Mouse (Mus musculus) embryo, embryonic 10.5 days (tissue): Measurements from ENCODE around the gene Olfr1382.
"Not testable (repeated sequence)": the region's sequence is repeated elsewhere in the genome, so short reads cannot be mapped to it uniquely, and the experiment has no call there.

Source experiments
- DNase-seq: peaks from one replicate; pipeline ENCODE4 v3.0.0-alpha.2; 2015; ENCODE audit warnings: low spot score

The Olfr1382 gene

DNA sequence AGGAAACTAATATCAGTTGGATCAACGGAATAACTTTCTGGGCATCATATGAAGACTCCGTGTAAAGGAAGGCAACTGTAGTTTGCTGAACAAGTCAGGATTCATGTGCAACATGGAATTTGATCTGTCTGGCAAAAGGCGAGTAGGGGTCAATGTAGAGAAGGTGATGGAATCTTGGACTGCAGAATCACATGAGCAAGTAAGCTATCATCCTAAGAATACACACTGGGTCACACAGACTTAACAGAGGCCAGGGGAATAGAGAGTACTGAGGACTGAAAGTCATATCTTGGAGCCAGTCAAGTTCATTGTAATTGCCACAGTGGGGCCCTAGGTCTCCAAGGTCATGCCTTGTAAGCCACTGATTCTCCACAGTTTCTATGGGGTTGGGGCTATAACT lies at the start of gene Olfr1382:
Olfr1382 (plus strand) TSS at position 301 of the 400 bp plus-strand sequence.
- DNase-seq, result no peak

DNA sequence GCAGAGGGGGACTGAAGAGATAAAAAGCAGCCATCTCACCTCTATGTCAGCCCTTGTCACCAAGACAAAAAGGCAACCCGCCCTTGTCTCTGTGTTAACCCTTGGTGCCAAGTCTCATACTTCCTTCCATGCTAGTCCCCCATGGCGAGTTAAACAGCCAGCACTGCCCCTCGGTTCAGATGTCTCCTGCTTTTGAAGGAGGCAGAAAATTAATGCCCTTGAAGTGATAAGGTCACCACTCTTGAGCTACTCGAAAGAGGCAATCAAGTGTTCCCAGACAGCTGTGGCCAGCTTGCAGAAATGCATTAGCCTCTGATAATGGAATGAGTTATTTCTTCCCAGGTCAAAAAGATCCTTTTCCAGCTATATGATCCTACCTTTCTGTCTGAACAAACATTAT lies 42.1 kb upstream of the Olfr1382 start:
- DNase-seq, result peak; percentile 8

DNA sequence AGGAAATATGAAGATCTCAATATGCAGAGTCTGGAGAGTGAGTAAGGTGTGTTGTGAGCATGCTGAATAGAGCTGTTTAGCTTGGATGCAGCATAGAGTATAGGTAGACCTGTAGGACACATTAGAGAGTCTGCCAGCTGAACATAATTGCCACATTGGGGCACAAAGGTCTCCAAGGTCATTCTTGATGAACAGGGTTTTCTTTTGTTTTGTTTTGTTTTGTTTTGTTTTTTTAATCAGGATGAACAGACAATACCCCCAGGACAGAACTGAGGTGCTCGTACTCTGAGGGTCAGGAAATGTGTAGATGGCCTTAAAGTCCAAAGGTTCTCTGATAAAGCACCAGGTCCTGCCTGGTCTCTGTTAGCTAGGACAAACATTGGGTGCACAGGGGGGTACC lies 39.3 kb upstream of the Olfr1382 start, which contains the start of gene Olfr1385:
Olfr1385 (plus strand) TSS at position 301 of the 400 bp plus-strand sequence.
- not testable (repeated sequence) for DNase-seq

DNA sequence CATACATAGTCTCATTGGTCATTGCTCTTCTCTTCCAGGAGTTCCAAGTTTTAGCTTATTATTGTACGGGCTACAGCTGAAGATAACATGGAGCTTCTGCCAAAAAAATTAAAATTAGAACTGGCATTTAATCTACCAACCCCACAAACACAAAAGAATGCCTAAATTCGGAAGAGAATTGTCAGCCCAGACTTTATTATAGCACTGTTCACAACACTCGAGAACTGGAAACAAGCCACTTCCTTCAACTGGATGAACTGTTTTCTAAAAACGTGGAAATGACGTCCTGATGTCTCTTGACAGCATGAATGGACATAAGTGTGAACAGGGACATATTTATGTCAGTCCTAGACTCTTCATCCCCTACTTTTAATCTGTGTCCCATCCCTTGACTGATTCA lies 10.0 kb upstream of the Olfr1382 start:
- no peak for DNase-seq

DNA sequence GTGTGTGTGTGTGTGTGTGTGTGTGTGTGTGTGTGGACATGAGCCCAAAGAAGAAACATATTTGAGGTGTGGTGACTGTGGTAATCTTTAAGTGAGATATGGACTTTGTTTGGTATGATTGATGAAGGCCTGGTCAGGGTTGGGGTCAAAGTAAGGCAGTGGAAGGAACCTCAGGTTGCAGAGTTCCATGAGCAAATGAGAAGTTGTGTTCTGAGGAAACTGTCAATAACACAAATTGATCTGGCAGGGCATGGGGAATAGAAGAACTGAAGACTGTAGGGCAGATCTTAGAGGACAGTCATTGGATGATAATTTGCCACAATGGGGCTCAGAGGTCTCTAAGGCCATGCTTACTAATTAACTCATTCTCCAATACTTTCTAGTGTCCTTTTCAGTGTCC lies 8.7 kb upstream of the Olfr1382 start, which contains the start of gene Olfr1383:
Olfr1383 (plus strand) TSS at position 301 of the 400 bp plus-strand sequence.
- no peak for DNase-seq

DNA sequence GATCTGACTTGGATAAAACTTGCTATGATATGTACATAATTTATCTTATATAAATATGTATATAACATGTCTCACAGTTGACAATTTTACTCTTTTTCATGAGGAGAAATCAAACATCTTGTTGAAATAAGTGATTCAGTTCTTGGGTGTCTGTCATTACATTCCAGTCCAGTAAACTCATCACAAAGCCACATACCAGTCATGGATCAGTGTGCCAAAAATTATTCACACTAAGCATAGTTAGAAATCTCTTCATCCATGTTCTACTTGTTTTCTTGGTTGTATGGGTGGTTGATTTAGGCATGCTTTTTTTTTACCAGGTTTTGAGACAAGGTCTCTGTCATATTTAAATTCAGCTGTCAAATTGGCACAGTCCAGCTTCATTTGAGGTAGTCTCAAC lies 4.7 kb downstream of the Olfr1382 start:
- no peak for DNase-seq

DNA sequence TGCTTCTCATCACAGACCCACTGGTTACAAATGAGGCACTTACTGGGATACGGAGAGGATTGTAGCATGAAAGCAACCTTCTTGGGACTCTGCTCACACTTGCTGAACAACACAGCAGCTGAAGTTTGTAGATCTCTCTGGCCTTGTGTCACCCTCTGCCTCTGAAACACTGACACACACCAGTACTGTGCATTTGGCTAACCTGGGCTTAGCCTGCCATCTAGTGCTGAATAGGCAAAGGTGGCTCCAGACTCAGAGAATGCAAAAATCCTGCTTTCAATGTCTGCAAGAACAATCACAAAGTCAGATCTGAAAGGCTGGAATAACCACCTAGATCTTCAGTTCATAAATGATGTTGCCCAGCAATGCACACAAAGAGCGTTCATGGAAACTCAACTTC lies 8.6 kb downstream of the Olfr1382 start:
- DNase-seq, result peak; percentile 10

DNA sequence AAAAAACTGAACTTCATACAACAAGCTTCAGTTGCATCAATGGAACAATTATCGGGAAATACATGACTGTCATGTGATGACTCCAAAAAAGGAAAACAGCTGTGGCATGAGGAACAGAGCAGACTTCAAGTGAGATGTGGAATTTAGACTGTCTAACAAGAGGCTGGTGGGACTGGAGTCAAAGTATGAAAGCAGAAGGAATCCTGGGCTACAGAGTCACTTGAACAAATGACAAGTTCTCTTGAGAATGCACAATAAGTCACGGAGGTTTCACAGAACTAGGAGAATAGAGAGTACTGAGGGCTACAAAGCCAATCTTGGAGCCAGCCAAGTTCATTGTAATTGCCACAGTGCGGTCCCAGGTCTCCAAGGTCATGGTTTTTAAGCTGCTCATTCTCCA lies 15.1 kb downstream of the Olfr1382 start, which contains the start of gene Olfr1381:
Olfr1381 (plus strand) TSS at position 301 of the 400 bp plus-strand sequence.
- DNase-seq, result peak; percentile 3

DNA sequence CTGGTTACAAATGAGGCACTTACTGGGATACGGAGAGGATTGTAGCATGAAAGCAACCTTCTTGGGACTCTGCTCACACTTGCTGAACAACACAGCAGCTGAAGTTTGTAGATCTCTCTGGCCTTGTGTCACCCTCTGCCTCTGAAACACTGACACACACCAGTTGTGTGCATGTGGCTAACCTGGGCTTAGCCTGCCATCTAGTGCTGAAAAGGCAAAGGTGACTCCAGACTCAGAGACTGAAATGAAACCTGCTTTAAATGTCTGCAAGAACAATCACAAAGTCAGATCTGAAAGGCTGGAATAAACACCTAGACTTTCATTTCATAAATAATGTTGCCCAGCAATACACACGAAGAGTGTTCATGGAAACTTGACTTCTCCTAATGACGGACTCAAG lies 26.0 kb downstream of the Olfr1382 start:
- DNase-seq, result peak; percentile 21

DNA sequence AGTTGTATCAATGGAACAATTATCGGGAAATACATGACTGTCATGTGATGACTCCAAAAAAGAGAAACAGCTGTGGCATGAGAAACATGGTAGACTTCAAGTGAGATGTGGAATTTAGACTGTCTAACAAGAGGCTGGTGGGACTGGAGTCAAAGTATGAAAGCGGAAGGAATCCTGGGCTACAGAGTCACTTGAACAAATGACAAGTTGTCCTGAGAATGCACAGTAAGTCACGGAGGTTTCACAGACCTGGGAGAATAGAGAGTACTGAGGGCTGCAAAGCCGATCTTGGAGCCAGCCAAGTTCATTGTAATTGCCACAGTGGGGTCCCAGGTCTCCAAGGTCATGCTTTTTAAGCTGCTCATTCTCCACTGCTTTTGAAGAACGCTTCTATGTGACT lies 28.5 kb downstream of the Olfr1382 start, which contains the start of gene Olfr1380:
Olfr1380 (plus strand) TSS at position 301 of the 400 bp plus-strand sequence.
- DNase-seq, result not testable (repeated sequence)

DNA sequence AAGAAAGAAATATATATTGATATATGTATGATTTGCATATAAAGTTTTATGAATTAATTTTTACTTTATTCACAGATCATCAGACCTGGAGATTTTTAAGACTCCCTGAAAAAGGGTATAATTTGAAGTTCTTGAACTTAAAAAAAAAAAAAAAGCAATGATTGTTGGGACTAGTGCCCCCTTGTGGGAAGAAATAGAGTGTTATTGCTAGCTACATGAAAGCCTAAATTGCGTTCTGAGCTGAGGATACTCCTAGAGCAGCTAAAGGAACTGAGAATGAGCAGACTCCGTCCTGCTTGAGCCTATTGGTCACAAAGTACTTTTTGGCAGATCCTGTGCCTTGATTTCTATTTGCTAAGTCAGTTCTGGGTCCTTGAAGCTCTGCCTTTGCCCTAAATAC lies 47.0 kb downstream of the Olfr1382 start:
- DNase-seq, result peak; percentile 39

DNA sequence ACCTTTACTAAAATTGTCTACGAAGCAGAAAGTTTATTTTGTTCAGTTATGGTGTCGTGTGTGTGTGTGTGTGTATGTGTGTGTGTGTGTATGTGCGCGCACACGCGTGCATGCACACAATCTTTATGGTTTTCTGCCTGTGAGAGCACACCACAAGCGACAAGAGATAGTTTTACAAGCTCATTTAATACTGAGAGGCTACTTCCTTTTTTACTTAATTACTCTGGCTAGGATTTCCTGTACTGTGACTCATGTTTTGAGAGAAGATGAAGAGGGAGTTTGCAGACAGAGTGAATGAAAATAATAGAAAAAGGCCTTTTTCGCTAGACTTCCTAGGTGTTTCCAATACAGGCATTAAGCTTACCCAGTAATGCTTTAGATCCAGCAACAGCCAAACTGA lies 52.4 kb downstream of the Olfr1382 start:
- not testable (repeated sequence) for DNase-seq
